Mouse (Mus musculus) lung, embryonic 14.5 days (tissue): ENCODE measurements at regions not wholly inside any gene's neighbourhood (a gene's known extent, or its start where the extent isn't known, plus 50 kb on each side); places are given as distances from the start of the nearest gene placed in this dataset.

Experiments used
- ATAC-seq: fragments of 200-750 bp; cut with Nextera tagmentation; 2 replicates; pipeline ENCODE4 v1.8.0; 2017; ENCODE audit warnings: mild to moderate bottlenecking, moderate TSS enrichment, moderate library complexity; ENCODE audit not compliant: insufficient read depth
- DNase-seq: peaks from one replicate; pipeline ENCODE4 v3.0.0-alpha.2; 2015
- H3K27ac ChIP-seq: fragments of 300-500 bp; sonication (generic); 2 replicates; pipeline ENCODE4 v1.5.1; 2014; ENCODE audit warnings: low read depth, mild to moderate bottlenecking, moderate library complexity
- H3K27me3 ChIP-seq: fragments of 300-500 bp; sonication (generic); 2 replicates; pipeline ENCODE4 v1.6.1; 2014; ENCODE audit warnings: low read length, control low read depth; ENCODE audit not compliant: insufficient read depth
- H3K36me3 ChIP-seq: fragments of 300-500 bp; sonication (generic); 2 replicates; pipeline ENCODE4 v1.6.1; 2014; ENCODE audit warnings: control low read depth; ENCODE audit not compliant: insufficient read depth
- H3K4me1 ChIP-seq: fragments of 300-500 bp; sonication (generic); 2 replicates; pipeline ENCODE4 v1.6.1; 2014; ENCODE audit warnings: antibody characterized with exemption, control low read depth; ENCODE audit not compliant: insufficient read depth
- H3K4me2 ChIP-seq: fragments of 300-500 bp; sonication (generic); 2 replicates; pipeline ENCODE4 v1.6.1; 2014; ENCODE audit warnings: mild to moderate bottlenecking
- H3K4me3 ChIP-seq: fragments of 300-500 bp; sonication (generic); 2 replicates; pipeline ENCODE4 v1.5.1; 2014; ENCODE audit warnings: low read depth, low read length
- H3K9ac ChIP-seq: fragments of 300-500 bp; sonication (generic); 2 replicates; pipeline ENCODE4 v1.6.1; 2014
- H3K9me3 ChIP-seq: fragments of 300-500 bp; sonication (generic); 2 replicates; pipeline ENCODE4 v1.6.1; 2016; ENCODE audit warnings: low read depth, low read length, control low read depth
- CTCF ChIP-seq: IDR thresholded peaks from 2 replicates; pipeline ENCODE4 v1.5.1; 2016; ENCODE audit warnings: antibody characterized with exemption, low read depth
- WGBS: fragments of 180-500 bp; shearing (Covaris S2); extraction: QIAGEN DNeasy Blood & Tissue Kit; methylation state at CpG from one replicate; pipeline ENCODE4 v1.1.7; 2014; 5-methylcytosine and 5-hydroxymethylcytosine counted together

GRCm38 (mm10) chr11:24665310-24665709 is 587.5 kb downstream of the Bcl11a start:
- H3K4me2 ChIP-seq, result no peak overlapping the region
- H3K27ac ChIP-seq, result no peak overlapping the region
- DNase-seq (no peak), ATAC-seq (no peak)
- H3K4me1 ChIP-seq, result no peaks in the 10 kb centered on the region
- H3K36me3 ChIP-seq, result no peaks in the 10 kb centered on the region
- H3K27me3 ChIP-seq, result no peaks in the 10 kb centered on the region
- WGBS, result 83% methylated on average over 2 of the region's 2 CpGs
- no peak for TF ChIP-seq CTCF
- H3K9me3 ChIP-seq, result no peaks in the 10 kb centered on the region
- H3K4me3 ChIP-seq, result no peak overlapping the region
- no peak overlapping the region for H3K9ac ChIP-seq

GRCm38 (mm10) chr11:24671662-24672061 is 593.8 kb downstream of the Bcl11a start:
- Histone ChIP-seq H3K27ac (no peak overlapping the region), H3K36me3 (no peaks in the 10 kb centered on the region), H3K27me3 (no peaks in the 10 kb centered on the region), H3K4me2 (no peak overlapping the region), H3K4me3 (no peak overlapping the region), H3K4me1 (no peaks in the 10 kb centered on the region), H3K9ac (no peak overlapping the region), H3K9me3 (no peaks in the 10 kb centered on the region)
- DNase-seq (no peak), ATAC-seq (no peak)
- no peak for TF ChIP-seq CTCF
- 84% methylated on average over 4 of the region's 4 CpGs for WGBS

GRCm38 (mm10) chr11:24673248-24674207 is 595.7 kb downstream of the Bcl11a start:
- Histone ChIP-seq H3K36me3 (no peaks in the 10 kb centered on the region), H3K4me1 (no peaks in the 10 kb centered on the region), H3K9me3 (no peaks in the 10 kb centered on the region), H3K9ac (no peak overlapping the region), H3K27me3 (no peaks in the 10 kb centered on the region), H3K4me3 (no peak overlapping the region), H3K4me2 (no peak overlapping the region), H3K27ac (no peak overlapping the region)
- DNase-seq (no peak), ATAC-seq (no peak)
- no peak for TF ChIP-seq CTCF
- 71% methylated on average over 7 of the region's 7 CpGs for WGBS

GRCm38 (mm10) chr11:24674208-24674571 is 596.3 kb downstream of the Bcl11a start:
- Histone ChIP-seq H3K4me2 (no peak overlapping the region), H3K27ac (no peak overlapping the region), H3K9ac (no peak overlapping the region), H3K4me1 (no peaks in the 10 kb centered on the region), H3K36me3 (no peaks in the 10 kb centered on the region), H3K27me3 (no peaks in the 10 kb centered on the region), H3K4me3 (no peak overlapping the region), H3K9me3 (no peaks in the 10 kb centered on the region)
- ATAC-seq, result no peak
- WGBS, result 55% methylated on average over 4 of the region's 4 CpGs
- TF ChIP-seq CTCF, result no peak
- DNase-seq, result no peak

GRCm38 (mm10) chr11:24677016-24677415 is 599.2 kb downstream of the Bcl11a start:
- no peaks in the 10 kb centered on the region for H3K4me1 ChIP-seq
- H3K4me2 ChIP-seq, result no peak overlapping the region
- 85% methylated on average over 4 of the region's 4 CpGs for WGBS
- no peaks in the 10 kb centered on the region for H3K9me3 ChIP-seq
- TF ChIP-seq CTCF, result no peak
- H3K4me3 ChIP-seq, result no peak overlapping the region
- DNase-seq (no peak), ATAC-seq (no peak)
- no peak overlapping the region for H3K9ac ChIP-seq
- H3K36me3 ChIP-seq, result no peaks in the 10 kb centered on the region
- H3K27ac ChIP-seq, result no peak overlapping the region
- H3K27me3 ChIP-seq, result no peaks in the 10 kb centered on the region

- ATAC-seq, result no peak
- no peak for TF ChIP-seq CTCF
- H3K4me3 ChIP-seq, result no peak overlapping the region
- WGBS, result 84% methylated on average over 5 of the region's 5 CpGs
- H3K4me1 ChIP-seq, result no peaks in the 10 kb centered on the region
- no peaks in the 10 kb centered on the region for H3K36me3 ChIP-seq
- no peak overlapping the region for H3K9ac ChIP-seq
- H3K4me2 ChIP-seq, result no peak overlapping the region
- no peaks in the 10 kb centered on the region for H3K27me3 ChIP-seq
- H3K9me3 ChIP-seq, result no peaks in the 10 kb centered on the region
- no peak for DNase-seq
- no peak overlapping the region for H3K27ac ChIP-seq
Observed at GRCm38 (mm10) chr11:24679581-24679980, 601.7 kb downstream of the Bcl11a start.

- DNase-seq, result no peak
- no peak overlapping the region for H3K4me3 ChIP-seq
- no peaks in the 10 kb centered on the region for H3K9me3 ChIP-seq
- no peaks in the 10 kb centered on the region for H3K4me1 ChIP-seq
- H3K9ac ChIP-seq, result no peak overlapping the region
- no peak for ATAC-seq
- H3K27ac ChIP-seq, result no peak overlapping the region
- no peak for TF ChIP-seq CTCF
- H3K36me3 ChIP-seq, result no peaks in the 10 kb centered on the region
- no peak overlapping the region for H3K4me2 ChIP-seq
- H3K27me3 ChIP-seq, result no peaks in the 10 kb centered on the region
- WGBS, result 67% methylated on average over 4 of the region's 4 CpGs
Observed at GRCm38 (mm10) chr11:24682423-24682822, 604.6 kb downstream of the Bcl11a start.
